In genomic region chr11:23362305-23362704, GRCm38 (mm10) we compare ENCODE assay signal across 19 mouse cellular contexts.
"Had no signal": no experiment of that assay in that cellular context is flagged by ENCODE, and none has a peak within 500 bp of the region (broad histone marks: within the 10 kb centered on the region; RNA-seq: fewer than 3 reads in every experiment).

No protein-coding gene starts in this region.

- ATAC-seq: midbrain, embryonic 13.5 days; midbrain, embryonic 16.5 days had no signal

- H3K4me2 ChIP-seq: lung, embryonic 14.5 days; midbrain, embryonic 13.5 days; neural tube, embryonic 13.5 days; neural tube, embryonic 15.5 days; stomach, embryonic 15.5 days had no signal

- H3K4me3 ChIP-seq: midbrain, embryonic 10.5 days; midbrain, embryonic 13.5 days; myocyte; neural tube, embryonic 13.5 days; neural tube, embryonic 15.5 days; stomach, embryonic 15.5 days had no signal

- H3K27ac ChIP-seq: liver, embryonic 14.5 days; midbrain, embryonic 10.5 days; midbrain, embryonic 13.5 days; neural tube, embryonic 13.5 days; neural tube, embryonic 15.5 days; stomach, embryonic 15.5 days; stomach, postnatal 0 days had no signal

- H3K4me1 ChIP-seq: midbrain, embryonic 10.5 days; midbrain, embryonic 13.5 days; neural tube, embryonic 13.5 days; neural tube, embryonic 15.5 days; stomach, embryonic 15.5 days had no signal

- DNase-seq: lung, adult 18-20 months; lung, embryonic 14.5 days; lung, postnatal 10 days; lung, postnatal 4 days; retina, postnatal 1 day; right cerebral cortex, adult 18-20 months; right cerebral cortex, postnatal 14 days; thymus, adult 18-20 months; thymus, postnatal 14 days; thymus, postnatal 36 days had no signal

- H3K9ac ChIP-seq: liver, embryonic 14.5 days; lung, embryonic 14.5 days; midbrain, embryonic 13.5 days; neural tube, embryonic 13.5 days; neural tube, embryonic 15.5 days; stomach, embryonic 15.5 days had no signal

- H3K27me3 ChIP-seq: midbrain, embryonic 13.5 days; neural tube, embryonic 13.5 days; neural tube, embryonic 15.5 days; stomach, embryonic 15.5 days had no signal

- H3K9me3 ChIP-seq: midbrain, embryonic 10.5 days; midbrain, embryonic 13.5 days; neural tube, embryonic 13.5 days; neural tube, embryonic 15.5 days; stomach, embryonic 15.5 days had no signal
